Mouse (Mus musculus) A20 (cell line): ENCODE results near the gene Mgat3.

Source experiments
- DNase-seq: peaks from one replicate; pipeline ENCODE4 v3.0.0-alpha.2; 2011; ENCODE audit warnings: low read depth, low spot score

Gene Mgat3

DNA sequence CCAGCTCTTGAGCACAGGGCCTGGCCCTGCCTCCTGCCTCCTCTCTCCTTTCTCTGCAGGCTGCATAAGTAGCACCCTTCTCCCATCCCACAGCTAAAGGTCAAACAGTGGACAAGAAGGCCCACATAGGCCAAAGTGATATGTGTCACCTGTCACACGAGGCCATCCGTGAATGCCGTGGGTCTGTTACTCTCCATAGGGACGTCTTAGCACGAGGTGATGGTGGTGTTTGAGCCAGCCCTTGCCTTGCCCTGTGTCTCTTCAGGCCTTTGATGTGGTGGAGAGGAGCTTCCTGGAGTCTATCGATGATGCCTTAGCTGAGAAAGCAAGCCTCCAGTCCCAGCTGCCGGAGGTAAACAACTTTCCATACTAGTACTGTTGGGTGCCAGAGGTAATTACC, 24.0 kb upstream of the Mgat3 start:
- DNase-seq = no peak

DNA sequence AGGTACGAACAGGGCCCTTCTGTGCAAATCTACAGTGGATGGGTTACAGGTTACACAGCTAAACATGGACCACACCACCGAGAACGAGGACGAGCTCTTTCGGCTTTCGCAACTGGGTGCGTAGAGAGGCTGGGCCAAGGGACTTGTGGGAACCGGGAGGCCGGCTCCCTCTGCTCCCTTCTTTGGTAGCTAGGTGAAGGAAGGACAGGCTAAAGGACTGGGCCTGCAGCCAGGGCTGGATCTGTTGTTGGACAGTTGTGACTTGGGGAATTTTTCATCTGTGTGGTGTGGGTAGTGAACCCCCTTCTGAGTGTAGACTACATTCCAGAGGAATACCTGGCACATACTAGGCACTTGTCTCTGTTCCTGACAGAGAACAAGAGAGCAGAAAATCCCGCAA, 20.9 kb upstream of the Mgat3 start:
- DNase-seq = no peak

DNA sequence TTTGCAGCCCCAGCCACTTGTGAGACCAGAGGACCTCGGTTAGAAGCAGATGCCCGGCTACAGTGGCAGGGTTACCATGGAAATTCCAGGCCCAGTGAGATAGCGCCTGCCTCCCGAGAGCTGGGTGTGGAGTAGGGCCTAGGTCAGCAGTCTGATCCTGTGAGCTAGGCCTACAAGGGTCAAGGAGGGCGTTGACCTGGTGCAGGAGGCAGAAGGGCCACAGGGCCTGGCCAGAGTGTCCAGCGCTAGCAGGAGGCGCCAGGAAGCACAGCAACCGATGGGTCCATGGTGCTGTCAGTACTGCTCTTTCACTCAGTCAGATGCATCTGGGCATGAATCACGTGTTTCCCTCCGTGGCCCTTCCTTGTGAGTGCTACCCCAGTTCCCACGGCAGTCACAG, 19.8 kb upstream of the Mgat3 start:
- DNase-seq = no peak

DNA sequence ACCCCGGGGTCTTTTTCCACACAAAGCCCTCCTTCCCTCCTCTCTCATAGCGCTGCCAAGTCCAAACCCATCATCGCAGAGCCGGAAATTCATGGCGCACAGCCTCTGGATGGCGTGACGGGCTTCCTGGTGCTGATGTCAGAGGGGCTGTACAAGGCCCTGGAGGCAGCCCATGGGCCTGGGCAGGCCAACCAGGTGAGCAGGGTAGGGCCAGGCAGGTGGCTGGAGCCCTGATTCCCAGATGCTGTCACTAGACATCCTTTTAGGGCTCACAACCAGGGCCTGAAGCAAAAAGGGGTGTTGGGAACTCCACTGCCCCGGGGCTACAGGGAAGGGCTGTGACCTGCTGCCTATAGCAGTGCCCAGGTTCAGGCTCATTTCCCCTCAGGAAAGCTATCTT, 17.8 kb upstream of the Mgat3 start:
- DNase-seq = no peak

DNA sequence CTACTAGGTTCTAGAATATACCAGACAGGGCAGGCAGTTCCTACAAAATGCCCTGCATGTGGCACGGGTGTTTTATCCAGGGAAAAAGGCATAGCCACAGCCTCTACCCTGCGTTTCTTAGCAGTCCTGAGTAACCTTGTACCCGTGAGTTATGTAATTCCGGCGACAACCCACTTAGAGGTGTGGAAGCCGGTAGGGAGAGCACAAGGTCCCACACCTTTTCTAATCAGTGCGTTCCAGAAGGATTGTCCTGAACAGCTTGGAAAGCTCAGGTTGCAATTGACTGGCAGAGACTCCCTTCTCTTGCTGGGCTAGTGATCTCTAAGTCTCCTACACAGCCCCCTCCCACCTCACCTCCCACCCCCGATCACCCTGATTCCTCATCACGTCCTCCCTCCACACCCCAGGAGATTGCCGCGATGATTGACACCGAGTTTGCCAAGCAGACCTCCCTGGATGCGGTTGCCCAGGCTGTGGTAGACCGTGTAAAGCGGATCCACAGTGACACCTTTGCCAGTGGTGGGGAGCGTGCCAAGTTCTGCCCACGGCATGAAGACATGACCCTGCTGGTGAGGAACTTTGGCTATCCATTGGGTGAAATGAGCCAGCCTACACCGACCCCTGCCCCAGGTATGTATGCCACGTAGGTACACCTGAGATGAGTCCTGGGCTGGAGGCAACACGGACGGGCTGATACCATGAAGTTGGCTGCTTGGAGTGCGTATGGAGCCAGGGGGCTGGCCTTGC, 16.2 kb upstream of the Mgat3 start:
- no peak for DNase-seq

DNA sequence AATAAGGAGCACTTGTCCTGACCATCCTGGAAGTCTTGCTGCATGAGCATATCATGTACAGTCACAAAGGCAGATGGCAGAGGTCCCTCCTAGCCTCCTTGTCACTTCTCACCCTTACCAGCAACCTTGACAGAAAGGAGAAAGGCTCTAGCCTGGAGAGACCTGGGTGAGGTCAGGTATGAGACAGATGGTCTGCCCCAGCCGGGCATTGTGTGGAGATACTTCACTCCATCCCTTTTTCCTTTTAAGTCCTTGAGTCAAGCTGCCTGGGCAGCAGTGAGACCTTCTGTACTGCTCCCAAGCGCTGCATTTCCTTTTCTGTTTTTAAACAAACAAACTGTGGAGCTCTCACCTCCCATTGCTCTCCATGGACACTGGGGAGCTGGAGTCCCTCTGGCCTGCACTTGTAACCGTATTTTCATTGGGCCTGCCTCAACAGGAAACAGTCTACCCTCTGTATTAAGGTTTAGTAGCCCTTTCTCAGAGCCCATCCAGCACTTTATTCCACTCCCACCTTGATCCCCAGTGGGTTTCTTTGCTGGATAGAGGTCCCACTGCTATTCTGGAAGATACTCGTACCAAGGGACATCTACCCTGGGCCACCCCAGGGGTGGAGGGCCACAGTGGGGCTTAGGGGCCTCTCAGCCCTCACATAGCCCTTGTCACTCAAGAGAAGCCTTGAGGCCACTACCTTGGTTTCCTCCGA, 15.4 kb upstream of the Mgat3 start:
- no peak for DNase-seq

DNA sequence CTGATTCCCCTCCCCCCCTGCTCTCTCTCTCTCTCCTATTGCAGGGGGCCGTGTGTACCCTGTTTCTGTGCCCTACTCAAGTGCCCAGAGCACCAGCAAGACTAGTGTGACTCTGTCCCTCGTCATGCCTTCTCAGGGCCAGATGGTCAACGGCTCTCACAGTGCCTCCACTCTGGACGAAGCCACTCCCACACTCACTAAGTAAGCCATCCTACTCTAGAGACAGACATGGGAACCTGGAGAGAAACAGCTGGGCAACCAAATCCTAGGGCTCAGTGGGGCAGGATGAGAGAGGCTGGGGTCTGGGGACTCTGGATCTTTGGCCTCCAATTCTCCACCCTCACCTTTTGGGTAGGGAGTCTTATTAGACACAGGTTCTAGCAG, 14.8 kb upstream of the Mgat3 start:
- no peak for DNase-seq

DNA sequence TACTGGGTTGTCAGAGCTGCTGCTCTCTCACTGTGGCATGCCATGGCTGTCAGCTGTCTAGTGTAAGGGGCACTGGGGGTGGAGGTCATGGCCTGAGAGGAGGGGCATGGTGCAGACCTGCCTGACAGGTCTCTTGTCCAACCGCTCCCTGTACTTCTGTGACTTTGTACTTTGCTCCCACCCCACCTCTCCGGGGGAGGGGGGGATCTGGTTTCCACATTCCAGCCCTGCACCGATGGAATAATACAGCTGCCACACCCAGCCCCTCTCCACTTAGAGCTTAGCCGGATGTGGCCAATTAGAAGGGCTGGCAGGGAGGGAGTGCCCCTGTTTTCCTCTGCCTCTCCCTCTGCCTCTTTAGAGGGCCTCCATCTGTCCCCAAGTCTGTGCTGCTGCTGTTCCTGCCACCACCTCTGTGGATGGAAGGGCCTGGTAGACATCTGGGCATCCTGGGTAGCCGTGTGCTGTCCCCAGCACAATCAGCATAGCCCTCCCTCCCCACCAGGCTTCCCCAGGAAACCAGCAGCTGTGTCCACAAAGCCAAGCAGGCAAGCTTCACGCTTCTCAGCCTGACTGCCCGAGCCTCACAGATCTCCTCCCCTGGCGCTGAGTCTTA, 14.1 kb upstream of the Mgat3 start:
- no peak for DNase-seq

DNA sequence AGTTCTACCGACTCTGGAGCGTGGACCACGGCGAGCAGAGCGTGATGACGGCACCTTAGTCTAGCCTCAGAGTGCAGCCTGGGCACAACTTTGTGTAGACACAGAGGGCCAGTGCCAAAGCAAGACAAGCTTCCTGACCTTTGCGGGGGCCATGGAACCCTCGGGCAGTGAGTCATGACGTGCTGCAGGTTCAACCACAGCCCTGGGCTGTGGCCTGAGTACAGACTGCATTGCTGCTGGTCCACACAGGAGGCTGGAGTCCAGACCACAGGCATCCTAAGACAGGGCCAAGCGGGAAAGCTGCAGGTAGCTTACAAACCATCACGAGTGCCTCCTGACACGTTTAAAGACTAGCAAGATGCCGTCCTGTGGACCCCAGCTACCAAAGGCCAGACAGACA, 13.3 kb upstream of the Mgat3 start:
- no peak for DNase-seq

DNA sequence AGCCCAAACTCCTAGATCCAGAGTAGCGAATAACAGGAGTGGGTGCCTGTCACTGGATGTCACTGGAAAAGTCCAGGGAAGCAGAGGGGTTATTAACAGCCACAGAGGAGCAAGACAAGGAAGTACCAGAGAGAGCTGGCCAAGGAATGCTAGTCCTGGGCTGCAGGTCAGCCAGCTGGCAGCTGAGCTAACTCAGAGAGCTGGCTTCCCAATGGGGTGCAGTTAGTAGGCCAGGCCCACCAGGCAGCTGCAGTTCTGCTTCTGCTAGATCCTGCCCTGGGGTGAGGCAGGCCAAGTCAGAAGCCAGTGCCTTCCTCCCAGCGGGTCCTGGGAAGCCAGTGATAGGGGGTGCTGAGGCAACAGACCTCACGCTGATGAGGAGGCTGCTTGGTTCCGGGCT, 12.8 kb upstream of the Mgat3 start:
- DNase-seq = no peak

DNA sequence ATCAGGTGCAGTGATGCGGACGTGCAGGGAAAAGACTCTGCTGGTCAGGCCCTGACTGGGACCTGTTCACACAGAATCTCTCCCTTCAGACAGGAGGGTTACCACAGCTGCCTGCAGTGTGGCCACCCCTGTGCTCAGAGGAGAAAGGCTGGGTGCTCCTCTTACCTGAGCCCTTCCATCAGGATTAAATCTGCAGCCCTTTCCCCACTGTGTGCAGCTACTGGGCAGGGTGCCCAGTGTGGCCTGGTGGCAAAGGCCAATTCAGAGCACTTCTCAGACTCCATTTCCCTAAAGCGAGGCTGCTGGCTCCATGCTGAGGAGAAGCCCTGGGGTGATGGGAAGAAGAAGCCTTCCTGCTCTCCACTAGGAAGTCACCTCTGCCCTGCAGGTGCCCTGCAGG, 12.3 kb upstream of the Mgat3 start:
- DNase-seq = no peak

DNA sequence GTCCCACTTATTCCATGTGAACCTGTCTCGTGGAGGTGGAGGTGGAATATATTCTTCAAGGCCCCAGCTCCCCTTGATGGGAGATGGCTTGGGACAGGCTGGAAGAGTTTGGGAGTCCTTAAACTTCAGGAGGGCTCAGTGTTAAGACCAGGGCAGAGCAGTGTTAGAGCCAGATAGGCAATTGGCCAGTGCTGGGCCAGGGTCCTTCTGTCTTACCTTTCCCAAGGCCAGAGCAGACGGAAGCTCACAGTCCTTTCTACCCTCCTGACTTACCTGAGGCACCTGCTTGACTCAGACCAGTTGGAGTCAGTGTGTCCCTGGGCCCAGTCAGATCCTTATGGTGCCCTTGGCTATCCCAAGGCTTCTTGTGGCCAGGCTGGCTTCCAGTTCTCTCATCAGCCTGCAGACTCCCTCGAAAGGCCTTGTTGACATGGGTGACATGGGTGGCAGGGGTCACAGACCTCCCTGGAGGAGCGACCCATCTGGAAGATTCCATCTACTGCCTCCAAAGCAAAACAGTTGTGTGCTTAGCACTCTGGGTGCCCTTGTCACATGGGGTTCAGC, 11.0 kb upstream of the Mgat3 start:
- DNase-seq = no peak

DNA sequence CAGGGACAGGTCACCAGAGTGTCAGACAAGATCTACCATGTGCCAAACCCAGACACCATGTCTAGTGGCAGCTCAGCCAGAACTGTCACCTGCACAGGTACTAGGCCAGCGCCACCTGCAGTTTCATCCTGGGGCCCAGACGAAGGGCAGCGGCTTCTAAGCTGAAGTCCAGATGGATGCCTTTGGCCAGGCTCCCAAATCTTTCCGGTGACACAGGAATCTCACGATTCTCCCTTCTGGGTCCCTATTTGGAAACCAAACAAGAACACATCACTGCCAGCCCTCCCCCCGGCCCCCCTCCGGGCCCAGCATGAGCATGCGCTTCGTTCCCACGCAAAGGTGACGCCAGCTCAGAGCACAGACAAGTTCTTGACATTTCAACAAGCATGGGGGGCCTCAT, 10.2 kb upstream of the Mgat3 start:
- no peak for DNase-seq

DNA sequence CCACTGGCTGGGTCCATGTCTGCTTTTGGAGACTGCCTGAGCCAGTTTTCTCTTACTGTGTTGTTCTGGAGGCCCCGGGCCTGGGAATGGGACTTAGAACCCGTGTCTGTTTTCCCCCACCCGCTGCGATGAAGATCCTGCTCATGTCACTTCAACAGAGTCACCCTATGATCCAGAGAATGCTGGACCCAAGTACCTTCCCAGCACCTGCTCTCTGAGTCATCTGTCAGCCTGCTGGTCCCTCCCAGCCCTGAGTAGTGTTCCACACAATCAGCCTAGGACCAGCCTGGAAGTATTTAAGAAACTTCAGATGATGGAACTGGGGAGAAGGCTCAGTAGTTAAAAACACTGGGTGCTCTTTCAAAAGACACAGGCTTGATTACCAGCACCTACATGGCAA, 9.8 kb upstream of the Mgat3 start:
- no peak for DNase-seq

DNA sequence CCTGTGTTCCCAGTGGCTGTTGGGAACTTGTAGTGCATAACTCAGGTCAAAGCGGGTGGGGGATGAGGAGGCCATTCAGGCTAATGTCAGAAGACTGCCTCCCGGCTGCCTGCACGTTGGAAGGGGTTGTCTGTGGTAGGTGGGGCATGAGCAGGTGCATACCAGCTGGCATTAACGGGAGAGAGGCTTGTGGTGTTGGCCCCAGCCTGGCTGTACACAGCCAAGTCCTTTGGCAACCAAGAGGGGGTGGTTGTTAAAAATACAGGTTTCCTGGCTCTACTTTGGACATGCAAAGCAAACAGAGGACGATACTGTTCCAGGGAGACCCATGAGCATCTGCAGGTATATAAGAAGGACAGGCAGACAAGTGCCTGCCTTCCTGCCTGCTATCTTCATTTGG, 8.1 kb upstream of the Mgat3 start:
- DNase-seq = no peak

DNA sequence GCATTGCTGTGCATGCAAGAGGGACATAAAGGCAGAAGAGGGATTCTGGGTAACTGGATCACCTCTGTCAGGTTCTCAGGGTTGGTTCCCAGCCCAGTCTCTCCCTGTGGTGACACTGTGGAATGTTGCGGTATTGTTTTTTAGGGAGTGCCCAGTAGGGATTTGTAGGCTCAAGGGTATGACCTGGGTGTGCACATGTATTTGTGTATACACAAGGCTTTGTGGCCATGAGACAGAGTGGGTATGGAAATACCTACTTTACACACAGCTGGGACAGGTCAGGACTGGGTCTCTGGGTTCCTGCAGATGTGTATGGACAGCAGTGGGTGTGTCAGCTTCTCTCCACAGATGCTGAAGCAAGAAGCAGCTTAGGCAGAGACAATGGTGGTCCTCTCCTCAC, 4.0 kb upstream of the Mgat3 start:
- no peak for DNase-seq

DNA sequence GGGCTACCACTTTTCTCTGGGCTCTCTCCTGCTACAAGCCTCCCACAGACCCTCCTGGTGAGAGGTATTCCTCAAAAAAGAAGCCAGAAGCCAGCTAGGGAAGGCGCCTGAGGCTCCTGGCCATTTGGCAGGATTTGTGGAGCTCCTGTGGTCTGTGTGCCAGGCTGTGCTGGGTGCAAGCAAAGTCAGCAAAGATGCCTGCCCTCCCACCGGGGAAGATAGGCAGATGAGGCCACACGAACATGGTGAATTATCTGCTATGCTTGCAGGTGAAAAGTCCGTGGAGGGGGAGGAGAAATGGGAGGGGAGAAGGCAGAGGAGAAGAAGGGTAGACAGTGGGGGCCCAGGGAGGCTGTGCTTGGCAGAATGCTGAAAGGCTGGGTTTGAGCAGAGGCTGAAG, 3.2 kb upstream of the Mgat3 start:
- no peak for DNase-seq

DNA sequence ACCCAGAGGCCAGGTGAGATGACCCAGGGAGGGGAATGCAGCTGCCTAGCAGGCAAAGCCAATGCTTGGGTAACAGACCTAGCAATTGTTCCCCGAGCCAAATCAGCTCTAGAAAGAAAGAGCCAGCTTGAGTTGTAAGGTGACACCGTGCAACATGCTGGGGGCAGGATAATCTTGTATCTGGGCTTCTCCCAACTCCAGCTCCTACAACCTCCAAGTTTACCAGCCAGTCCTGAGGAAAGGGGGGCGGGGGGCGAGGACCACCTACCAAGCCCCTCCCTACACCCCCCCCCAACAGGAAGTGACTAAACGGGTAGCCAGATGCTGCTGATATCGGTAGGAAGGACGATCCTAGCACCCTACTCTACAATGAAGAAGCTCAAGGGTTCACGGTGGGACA, 2.2 kb upstream of the Mgat3 start:
- DNase-seq = no peak

DNA sequence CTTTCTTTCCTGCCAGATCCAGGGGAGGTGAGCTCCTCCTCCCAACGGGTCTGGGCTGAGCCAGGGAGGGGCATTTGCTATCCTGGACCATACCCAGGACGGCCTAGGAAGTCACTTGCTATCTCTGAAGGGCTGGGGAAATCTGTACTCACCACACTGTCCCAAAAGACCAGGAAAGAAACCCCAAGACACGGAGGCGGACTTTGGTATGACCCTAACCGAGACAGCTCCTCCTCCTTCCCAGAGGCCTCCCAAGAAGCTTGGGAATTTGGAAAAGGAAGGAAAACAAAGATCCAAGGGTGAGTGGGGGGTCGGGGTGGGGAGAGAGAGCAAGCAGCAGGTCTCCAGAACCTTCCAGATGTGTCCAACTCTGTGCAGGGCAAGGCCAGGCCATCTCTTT, 1.7 kb upstream of the Mgat3 start:
- DNase-seq = no peak

DNA sequence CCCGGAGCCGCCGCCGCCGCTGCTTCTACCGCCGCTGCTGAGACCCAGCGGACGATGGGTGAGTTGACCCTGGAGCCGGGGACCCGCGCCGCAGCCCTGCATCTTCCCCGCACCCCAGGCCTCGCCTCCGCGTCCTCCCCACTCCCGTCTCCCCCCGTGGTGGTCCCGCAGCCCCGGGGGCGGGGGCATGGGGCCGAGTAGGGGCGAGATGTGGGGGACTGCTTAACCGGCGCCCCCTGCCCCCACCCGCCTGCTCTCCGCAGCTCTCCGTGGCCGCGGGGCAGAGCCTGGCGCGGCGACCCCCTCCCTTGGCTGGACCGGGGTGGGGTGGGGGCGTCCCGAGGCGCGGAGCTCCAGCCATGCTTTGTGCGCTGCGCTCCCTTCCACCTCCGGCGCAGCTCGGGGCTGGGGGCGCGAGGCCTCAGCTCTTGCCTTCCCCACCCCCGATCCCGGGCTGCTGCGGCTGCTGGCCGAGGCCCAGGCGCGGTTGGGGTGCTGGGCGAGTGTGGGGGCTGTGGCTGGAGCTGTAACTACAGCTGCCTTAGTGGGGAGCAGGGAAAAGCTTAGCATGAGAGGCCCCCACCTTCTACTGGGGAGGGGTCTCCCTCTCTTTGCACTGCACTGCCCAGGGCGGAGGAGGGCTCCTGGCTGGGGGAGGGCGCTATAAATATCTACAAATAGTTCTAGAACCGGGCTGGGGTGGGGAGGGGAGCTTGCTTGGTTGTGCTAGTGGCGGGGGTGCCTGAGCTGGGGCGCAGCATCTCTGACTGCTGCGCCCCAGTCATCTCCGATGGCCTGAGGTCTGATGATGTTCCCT, 468 bp downstream of the Mgat3 start:
- no peak for DNase-seq

DNA sequence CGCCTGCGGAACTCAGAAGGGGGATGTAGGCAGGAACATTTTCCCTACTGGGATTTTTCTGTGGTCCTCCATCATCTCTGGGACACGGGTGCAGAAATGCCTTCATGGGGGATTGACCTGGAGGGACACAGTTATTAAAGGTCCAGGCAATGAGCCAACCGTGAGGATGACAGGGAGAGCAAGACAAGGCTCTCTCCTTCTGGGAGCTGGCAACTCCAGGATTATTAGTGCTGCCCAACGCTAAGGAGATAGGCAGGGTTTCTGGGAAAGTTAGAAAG, 1.0 kb downstream of the Mgat3 start:
- no peak for DNase-seq

DNA sequence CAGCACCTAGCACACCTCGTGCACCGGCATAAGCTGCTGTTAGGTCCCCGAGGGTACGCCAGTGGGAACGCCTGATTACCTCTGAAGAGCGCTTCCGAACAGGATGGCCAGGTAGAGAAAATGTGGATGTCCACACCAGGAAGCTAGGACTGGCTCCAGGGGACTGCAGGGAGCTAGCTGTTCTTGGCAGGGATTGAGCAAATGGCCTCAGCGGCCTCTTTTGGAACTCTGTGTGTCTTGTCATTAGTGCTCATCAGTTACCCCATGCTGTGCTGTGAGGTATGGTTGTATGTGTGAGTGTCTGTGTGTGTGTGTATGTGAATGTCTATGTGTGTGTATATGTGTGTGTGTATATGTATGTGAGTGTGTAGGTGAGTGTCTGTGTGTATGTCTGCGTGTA, 1.8 kb downstream of the Mgat3 start:
- no peak for DNase-seq
